Mouse (Mus musculus) bone marrow macrophage, adult 2 months (primary cell): ENCODE results near the gene Fam117b.

Source experiments
- CTCF ChIP-seq: IDR thresholded peaks from 2 replicates; pipeline ENCODE4 v1.5.1; 2012; ENCODE audit warnings: low read depth, mild to moderate bottlenecking, low read length, moderate library complexity
- POLR2A ChIP-seq: IDR thresholded peaks from 2 replicates; pipeline ENCODE4 v1.6.1; 2012; ENCODE audit warnings: mild to moderate bottlenecking, low read depth, low read length, borderline replicate concordance

- TF ChIP-seq CTCF: no peak
- no peak for TF ChIP-seq POLR2A
These were observed 14.4 kb downstream of the Fam117b start for GRCm38 (mm10) chr1:59927131-59927680.
